Mouse (Mus musculus) hindbrain, postnatal 0 days (tissue): ENCODE results near the gene Syde2. TPM values are rescaled to one million over a fixed set of nuclear protein-coding genes. Genes with fewer than 3 reads are reported as not detected.

Experiments
- ATAC-seq: fragments of 200-750 bp; cut with Nextera tagmentation; 2 replicates; pipeline ENCODE4 v1.8.0; 2017; ENCODE audit warnings: mild to moderate bottlenecking, moderate TSS enrichment, moderate library complexity
- DNase-seq: peaks from one replicate; pipeline ENCODE4 v3.0.0-alpha.2; 2015; ENCODE audit warnings: low spot score
- H3K27ac ChIP-seq: fragments of 300-500 bp; sonication (generic); 2 replicates; pipeline ENCODE4 v1.5.1; 2014; ENCODE audit warnings: mild to moderate bottlenecking
- H3K27me3 ChIP-seq: fragments of 300-500 bp; sonication (generic); 2 replicates; pipeline ENCODE4 v1.6.1; 2014; ENCODE audit warnings: low read length, mixed read lengths; ENCODE audit not compliant: insufficient read depth
- H3K36me3 ChIP-seq: fragments of 300-500 bp; sonication (generic); 2 replicates; pipeline ENCODE4 v1.6.1; 2014; ENCODE audit warnings: low read length, mixed read lengths; ENCODE audit not compliant: insufficient read depth
- H3K4me1 ChIP-seq: fragments of 300-500 bp; sonication (generic); 2 replicates; pipeline ENCODE4 v1.6.1; 2014; ENCODE audit warnings: antibody characterized with exemption, low read length, mixed read lengths; ENCODE audit not compliant: insufficient read depth
- H3K4me2 ChIP-seq: fragments of 300-500 bp; sonication (generic); 2 replicates; pipeline ENCODE4 v1.6.1; 2014; ENCODE audit warnings: low read depth, mild to moderate bottlenecking, low read length, moderate library complexity, mixed read lengths
- H3K4me3 ChIP-seq: fragments of 300-500 bp; sonication (generic); 2 replicates; pipeline ENCODE4 v1.5.1; 2014; ENCODE audit warnings: low read length
- H3K9ac ChIP-seq: fragments of 300-500 bp; sonication (generic); replicated peaks from 2 replicates; pipeline ENCODE4 v1.6.1; 2014; ENCODE audit warnings: mild to moderate bottlenecking, low read length, moderate library complexity, mixed read lengths
- H3K9me3 ChIP-seq: fragments of 300-500 bp; sonication (generic); 2 replicates; pipeline ENCODE4 v1.6.1; 2016; ENCODE audit warnings: low read length, mixed read lengths
- CTCF ChIP-seq: IDR thresholded peaks from 2 replicates; pipeline ENCODE4 v1.5.1; 2016; ENCODE audit warnings: antibody characterized with exemption, control low read depth, low read depth
- WGBS: fragments of 180-500 bp; shearing (Covaris S2); extraction: QIAGEN DNeasy Blood & Tissue Kit; methylation state at CpG from one replicate; pipeline ENCODE4 v1.1.7; 2014; 5-methylcytosine and 5-hydroxymethylcytosine counted together
- polyA plus RNA-seq: library from polyadenylated mRNA; unstranded; fragments of >200 nt; fragmentation: Nextera tagmentation; extraction: Ambion mirVana; gene quantifications from 2 replicates; pipeline ENCODE4 v1.2.1, GENCODE M21; 2015
- total RNA-seq: library from RNA; depleted of rRNA; stranded (reverse); fragments of >200 nt; gene quantifications from 2 replicates; pipeline ENCODE4 v1.2.3, GENCODE M21; 2014

The Syde2 gene
- total and polyA plus RNA-seq, 2 experiments from 2014 or later = 0.61 to 5.1 TPM

- TF ChIP-seq CTCF = no peak
These were observed 34.7 kb upstream of the Syde2 start for GRCm38 (mm10) chr3:145952945-145953344.

DNA sequence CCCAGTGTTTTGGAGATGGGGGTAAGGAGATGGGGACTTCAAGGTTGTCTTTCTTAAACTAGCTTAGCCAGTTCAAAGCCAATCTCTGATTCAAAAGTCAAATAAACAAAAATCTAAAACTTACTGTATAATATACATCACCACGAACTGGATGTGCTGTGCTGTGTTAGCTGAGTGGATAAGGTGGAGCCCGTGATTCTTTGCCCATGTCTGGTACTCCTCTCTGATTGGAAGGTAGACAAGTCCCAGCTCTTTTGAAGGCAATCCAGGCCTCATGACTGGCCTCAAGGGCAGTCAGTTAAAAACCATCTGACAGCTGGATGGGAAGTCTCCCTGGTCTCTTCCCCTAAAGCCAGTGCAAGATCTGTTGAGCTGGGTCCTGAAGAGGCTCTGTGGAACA is 34.3 kb upstream of the Syde2 start:
- H3K27me3 ChIP-seq = no peaks in the 10 kb centered on the region
- H3K4me3 ChIP-seq = no peak overlapping the region
- no peak overlapping the region for H3K9ac ChIP-seq
- H3K27ac ChIP-seq = no peak overlapping the region
- ATAC-seq = no peak
- no peak for DNase-seq
- H3K9me3 ChIP-seq = no peaks in the 10 kb centered on the region
- TF ChIP-seq CTCF = no peak
- WGBS = 87% methylated on average over 2 of the region's 2 CpGs
- H3K4me2 ChIP-seq = no peak overlapping the region
- H3K36me3 ChIP-seq = no peaks in the 10 kb centered on the region
- H3K4me1 ChIP-seq = no peaks in the 10 kb centered on the region

More at GRCm38 (mm10) chr3:145952945-145953344, 34.7 kb upstream of the Syde2 start:
- DNase-seq = no peak
- Histone ChIP-seq H3K4me2 (no peak overlapping the region), H3K36me3 (no peaks in the 10 kb centered on the region), H3K9me3 (no peaks in the 10 kb centered on the region), H3K4me3 (no peak overlapping the region), H3K9ac (no peak overlapping the region), H3K27ac (no peak overlapping the region), H3K4me1 (no peaks in the 10 kb centered on the region), H3K27me3 (no peaks in the 10 kb centered on the region)
- 91% methylated on average over 7 of the region's 7 CpGs for WGBS
- no peak for ATAC-seq

DNA sequence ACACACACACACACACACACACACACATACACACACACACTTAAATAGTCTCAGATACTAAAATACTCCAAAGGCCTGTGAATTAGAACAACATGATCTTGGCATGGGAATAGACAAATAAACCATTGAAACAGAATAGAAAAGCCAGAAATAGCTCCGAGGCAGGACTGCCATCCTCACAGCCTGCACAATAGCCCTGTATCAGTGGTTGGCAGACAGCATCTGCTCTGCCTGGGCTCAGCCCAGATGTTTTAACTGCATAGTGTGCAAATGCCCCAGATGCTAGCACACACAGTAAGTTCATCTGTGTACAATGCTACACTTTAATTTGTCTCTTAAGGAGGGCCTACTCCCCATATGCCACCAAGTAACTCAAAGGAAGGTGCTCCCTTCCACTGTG is 27.8 kb upstream of the Syde2 start:
- peaks cover 6% of the 10 kb centered on the region; the same call in 1 of the 2 replicates for H3K27me3 ChIP-seq
- no peak overlapping the region for H3K9ac ChIP-seq
- H3K4me2 ChIP-seq = no peak overlapping the region
- no peak for TF ChIP-seq CTCF
- H3K36me3 ChIP-seq = no peaks in the 10 kb centered on the region
- no peaks in the 10 kb centered on the region for H3K9me3 ChIP-seq
- no peak overlapping the region for H3K4me3 ChIP-seq
- no peak for DNase-seq
- WGBS = 44% methylated on average over 1 of the region's 1 CpGs
- H3K4me1 ChIP-seq = peaks cover 3% of the 10 kb centered on the region; the same call in 1 of the 2 replicates
- H3K27ac ChIP-seq = no peak overlapping the region
- 0 out of 2 replicates have a peak, but pooled peaks have one; percentile 40 for ATAC-seq

DNA sequence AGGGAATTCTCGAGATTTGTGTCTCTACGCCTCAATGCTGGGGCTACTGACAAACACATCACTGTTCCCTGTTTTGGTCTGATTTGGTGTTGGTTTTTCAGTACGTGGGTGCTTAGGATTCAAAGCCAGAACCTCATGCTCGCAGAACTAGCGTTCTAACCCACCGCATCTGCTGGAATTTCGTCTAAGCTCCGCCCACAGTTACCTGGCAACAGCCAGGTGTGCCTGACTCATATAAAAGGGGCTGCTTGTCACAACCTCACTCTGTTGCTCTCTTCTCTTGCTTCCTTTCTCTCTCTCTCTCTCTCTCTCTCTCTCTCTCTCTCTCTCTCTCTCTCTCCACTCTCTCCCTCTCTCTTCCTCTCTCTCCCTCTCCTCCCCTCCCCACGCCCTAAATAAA is 25.3 kb upstream of the Syde2 start:
- ATAC-seq (0 out of 2 replicates have a peak, but pooled peaks have one; percentile 43), DNase-seq (no peak)
- Histone ChIP-seq H3K27me3 (peaks cover 6% of the 10 kb centered on the region; the same call in 1 of the 2 replicates), H3K9ac (no peak overlapping the region), H3K4me1 (peaks cover 3% of the 10 kb centered on the region; the same call in 1 of the 2 replicates), H3K4me3 (no peak overlapping the region), H3K36me3 (no peaks in the 10 kb centered on the region), H3K4me2 (no peak overlapping the region), H3K27ac (no peak overlapping the region), H3K9me3 (no peaks in the 10 kb centered on the region)
- no peak for TF ChIP-seq CTCF
- 21% methylated on average over 9 of the region's 9 CpGs for WGBS

DNA sequence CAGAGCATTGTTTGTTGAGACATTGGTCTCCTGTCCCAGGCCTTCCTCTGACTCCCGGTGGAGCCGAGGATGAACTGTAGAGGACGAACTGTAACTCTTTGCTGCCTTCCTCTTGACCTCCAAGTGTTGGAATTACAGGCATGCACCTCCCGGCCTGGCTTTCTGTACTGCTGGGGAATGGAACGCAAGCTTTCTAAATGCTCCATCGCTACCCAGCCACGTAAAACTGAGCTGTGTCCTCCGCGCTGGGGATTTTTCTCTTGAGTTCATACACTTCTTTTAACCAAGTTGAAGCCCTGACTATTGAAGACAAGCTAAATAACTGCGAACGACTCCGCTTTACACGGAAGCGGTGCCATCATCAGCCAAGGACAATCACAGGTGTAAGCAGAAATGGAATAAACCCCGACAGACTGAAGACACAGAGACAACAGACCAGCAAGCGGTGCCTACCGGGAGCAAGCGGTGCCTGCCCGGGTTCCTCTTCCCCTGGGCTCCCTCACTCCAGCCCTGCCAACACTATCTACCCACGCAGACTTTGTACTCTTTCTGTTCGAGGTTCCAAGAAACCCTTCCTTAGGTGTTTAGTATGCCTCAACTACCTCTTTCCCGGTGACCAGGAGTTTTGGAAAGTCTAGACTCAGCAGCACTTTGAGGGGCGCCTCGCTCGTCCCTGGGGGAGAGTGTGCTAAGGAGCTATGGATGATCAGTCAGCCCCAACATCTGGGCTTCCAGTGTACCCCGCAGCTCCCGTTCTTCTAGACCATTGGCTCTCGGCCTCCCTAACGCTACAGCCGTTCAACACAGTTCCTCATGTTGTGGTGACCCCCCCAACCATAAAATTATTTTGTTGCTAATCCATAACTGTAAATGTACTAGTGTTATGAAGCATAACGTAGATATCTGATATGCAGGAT is 24.3 kb upstream of the Syde2 start:
- Histone ChIP-seq H3K36me3 (no peaks in the 10 kb centered on the region), H3K9ac (no peak overlapping the region), H3K9me3 (no peaks in the 10 kb centered on the region), H3K27me3 (peaks cover 6% of the 10 kb centered on the region; the same call in 1 of the 2 replicates), H3K27ac (no peak overlapping the region), H3K4me3 (no peak overlapping the region), H3K4me2 (peak overlapping the region; percentile 35), H3K4me1 (peaks cover 3% of the 10 kb centered on the region; the same call in 1 of the 2 replicates)
- ATAC-seq = no peak
- no peak for DNase-seq
- whole genome bisulfite sequencing = 21% methylated on average over 31 of the region's 31 CpGs
- TF ChIP-seq CTCF = no peak

DNA sequence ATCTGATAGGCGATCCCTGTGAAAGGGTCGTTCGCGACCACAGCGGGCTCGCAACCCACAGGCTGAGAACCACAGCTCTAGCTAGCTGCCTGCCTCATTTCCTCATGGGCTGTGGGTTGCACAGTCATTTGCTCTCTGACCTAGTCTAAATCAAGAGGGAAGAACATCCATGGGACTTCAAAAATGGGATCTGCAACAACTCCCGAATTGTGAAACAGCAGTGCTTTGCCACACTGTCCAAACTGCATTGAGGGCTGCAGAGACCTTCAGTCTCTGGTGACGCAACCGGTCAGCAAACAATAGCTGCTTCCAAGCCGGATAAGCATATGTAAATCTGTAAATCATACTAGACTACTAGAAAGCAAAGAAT is 23.7 kb upstream of the Syde2 start:
- H3K9me3 ChIP-seq = no peaks in the 10 kb centered on the region
- no peak overlapping the region for H3K27ac ChIP-seq
- DNase-seq = peak; percentile 13
- peak overlapping the region; percentile 35 for H3K4me2 ChIP-seq
- no peak overlapping the region for H3K4me3 ChIP-seq
- no peak for ATAC-seq
- 30% methylated on average over 10 of the region's 10 CpGs for WGBS
- no peaks in the 10 kb centered on the region for H3K36me3 ChIP-seq
- H3K4me1 ChIP-seq = peaks cover 3% of the 10 kb centered on the region; the same call in 1 of the 2 replicates
- H3K9ac ChIP-seq = no peak overlapping the region
- no peak for TF ChIP-seq CTCF
- H3K27me3 ChIP-seq = peaks cover 6% of the 10 kb centered on the region; the same call in 1 of the 2 replicates
